Mouse (Mus musculus) B cell, adult 2 months (primary cell): ENCODE measurements around the gene Slco2a1.
A peak's percentile ranks its signal among the peaks of the same experiment; 100 is the strongest.

ENCODE experiments used
- DNase-seq, 2 experiments: peaks; one replicate each; pipeline ENCODE4 v3.0.0; 2022

Slco2a1 gene

GRCm38 (mm10) chr9:102985111-102985510, 3.4 kb upstream of the Slco2a1 start:
- no peak for DNase-seq

- no peak for DNase-seq
Measured at GRCm38 (mm10) chr9:102985939-102986338, 2.6 kb upstream of the Slco2a1 start.

GRCm38 (mm10) chr9:102990306-102991133, 2.0 kb downstream of the Slco2a1 start:
- DNase-seq, result no peak

GRCm38 (mm10) chr9:102991134-102991406, 2.6 kb downstream of the Slco2a1 start:
- no peak for DNase-seq

GRCm38 (mm10) chr9:102992877-102993276, 4.4 kb downstream of the Slco2a1 start:
- DNase-seq, result no peak

GRCm38 (mm10) chr9:102993764-102994163, 5.3 kb downstream of the Slco2a1 start:
- DNase-seq, result no peak

DNA sequence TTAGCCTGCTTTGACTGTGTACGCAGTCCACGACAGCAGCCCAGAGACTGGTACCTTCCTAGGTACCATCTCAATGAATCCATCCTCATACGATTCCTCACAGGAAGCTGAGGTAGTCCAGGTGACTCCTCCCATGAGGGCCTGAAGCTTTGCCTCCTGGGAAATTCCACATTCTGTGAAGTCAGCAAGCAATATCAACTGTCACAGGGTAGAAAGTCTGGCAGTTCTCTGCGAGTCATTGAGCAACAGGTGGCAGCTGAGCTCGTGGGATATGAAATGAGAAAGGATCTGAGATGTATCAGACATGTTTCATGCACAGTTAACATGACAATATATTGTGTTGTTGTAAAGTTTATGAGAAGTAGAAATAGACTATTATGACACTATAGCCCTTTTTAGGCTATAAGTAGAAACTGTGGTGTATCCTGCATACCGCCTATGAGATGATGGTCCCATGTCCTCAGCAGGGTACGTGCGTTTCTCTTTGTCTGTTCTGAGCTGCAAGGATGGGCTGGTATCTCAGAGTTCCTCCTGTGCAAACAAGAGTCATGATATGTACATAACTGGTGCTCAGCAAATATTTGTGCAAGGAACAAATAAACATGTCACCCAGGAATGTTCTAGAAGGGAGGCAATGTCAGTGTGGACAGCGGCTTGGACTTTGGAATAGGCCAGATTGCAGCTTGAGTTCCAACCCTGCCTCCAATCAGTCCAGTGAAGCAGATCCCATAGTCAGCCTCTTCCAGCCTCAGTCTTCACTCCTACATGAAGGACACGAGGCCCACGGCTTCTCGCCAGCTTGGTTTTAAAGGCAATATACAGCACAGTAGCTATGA, 7.5 kb downstream of the Slco2a1 start:
- no peak for DNase-seq

DNA sequence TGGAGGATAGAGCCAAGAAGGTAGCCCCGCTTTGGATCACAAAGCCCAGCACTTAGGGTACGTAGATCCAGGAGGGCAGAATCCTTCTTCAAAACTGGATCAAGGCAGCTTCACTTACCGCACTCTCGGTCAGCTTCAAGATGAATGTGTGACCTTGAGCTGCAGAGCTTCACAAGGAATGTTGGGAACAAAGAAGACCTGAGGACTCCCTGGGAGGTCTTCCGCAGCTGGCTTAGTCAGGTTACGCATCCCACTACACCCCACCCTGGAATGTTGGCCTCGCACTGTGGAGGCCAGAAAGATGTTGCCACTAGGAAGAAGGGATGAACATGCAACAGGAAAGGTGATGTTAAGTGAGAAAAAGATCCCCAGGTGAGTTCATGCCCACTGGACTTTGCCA, 11.9 kb downstream of the Slco2a1 start:
- no peak for DNase-seq

DNA sequence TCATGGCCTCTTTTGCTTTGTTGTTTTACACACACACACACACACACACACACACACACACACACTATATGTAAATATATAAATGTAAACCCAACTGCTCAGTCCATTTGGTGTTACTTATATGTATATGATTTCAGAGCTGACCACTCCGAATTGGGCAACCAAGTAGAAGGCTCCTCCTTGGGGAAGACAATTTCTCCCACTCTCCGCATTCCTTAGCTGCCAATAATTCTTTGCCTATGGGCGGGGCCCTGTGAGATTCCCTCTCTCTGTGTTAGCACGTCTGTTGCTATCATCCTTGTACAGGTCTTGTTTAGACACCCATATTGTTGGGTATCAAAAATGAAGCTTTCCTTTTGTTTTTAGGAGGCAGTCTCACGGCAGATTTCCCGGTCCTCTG, 15.8 kb downstream of the Slco2a1 start:
- no peak for DNase-seq

- DNase-seq, result no peak
Measured at GRCm38 (mm10) chr9:103007699-103008078, 19.2 kb downstream of the Slco2a1 start.

GRCm38 (mm10) chr9:103008079-103008855, 19.8 kb downstream of the Slco2a1 start:
- no peak for DNase-seq

- DNase-seq, result no peak
Measured at GRCm38 (mm10) chr9:103010161-103010560, 21.6 kb downstream of the Slco2a1 start.

GRCm38 (mm10) chr9:103013366-103013765, 24.9 kb downstream of the Slco2a1 start:
- DNase-seq, result peak; percentile 23 to 30

DNA sequence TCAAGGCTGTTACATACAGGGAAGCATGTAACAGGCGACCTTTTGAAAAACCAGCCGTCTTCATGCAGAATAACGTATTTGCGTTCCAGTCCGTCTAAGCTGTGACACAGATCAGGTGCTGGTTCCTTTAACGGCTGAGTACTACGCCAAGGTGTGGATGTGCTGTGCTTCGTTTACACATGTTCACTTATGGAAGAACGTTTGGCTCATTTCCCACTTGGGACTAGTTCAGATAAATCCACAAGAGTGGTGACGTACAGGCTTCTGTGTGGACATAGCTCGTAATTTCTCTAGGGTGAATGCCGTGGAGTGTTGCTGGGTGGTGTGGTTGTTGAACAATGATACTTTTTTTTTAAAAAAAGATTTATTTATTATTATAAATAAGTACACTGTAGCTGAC, 26.2 kb downstream of the Slco2a1 start:
- DNase-seq, result no peak

DNA sequence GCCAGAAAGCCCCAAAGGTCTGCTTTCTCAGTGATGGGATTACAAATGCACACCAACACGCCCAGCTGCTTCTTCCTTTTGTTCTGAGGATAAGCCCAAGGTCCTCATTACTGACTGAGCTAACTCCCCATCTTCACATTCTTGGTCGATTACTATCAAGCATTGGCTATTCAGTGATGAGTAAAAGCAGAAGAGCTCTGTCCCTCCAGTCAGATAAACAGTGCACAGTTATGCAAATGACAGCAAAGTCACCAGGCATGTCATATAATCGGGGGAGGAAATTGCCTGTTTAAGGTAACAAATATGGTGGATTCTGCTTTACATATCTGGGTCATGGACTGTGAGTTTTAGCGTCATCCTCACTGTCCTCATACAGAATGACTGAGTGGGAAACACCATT, 35.6 kb downstream of the Slco2a1 start:
- DNase-seq, result no peak

DNA sequence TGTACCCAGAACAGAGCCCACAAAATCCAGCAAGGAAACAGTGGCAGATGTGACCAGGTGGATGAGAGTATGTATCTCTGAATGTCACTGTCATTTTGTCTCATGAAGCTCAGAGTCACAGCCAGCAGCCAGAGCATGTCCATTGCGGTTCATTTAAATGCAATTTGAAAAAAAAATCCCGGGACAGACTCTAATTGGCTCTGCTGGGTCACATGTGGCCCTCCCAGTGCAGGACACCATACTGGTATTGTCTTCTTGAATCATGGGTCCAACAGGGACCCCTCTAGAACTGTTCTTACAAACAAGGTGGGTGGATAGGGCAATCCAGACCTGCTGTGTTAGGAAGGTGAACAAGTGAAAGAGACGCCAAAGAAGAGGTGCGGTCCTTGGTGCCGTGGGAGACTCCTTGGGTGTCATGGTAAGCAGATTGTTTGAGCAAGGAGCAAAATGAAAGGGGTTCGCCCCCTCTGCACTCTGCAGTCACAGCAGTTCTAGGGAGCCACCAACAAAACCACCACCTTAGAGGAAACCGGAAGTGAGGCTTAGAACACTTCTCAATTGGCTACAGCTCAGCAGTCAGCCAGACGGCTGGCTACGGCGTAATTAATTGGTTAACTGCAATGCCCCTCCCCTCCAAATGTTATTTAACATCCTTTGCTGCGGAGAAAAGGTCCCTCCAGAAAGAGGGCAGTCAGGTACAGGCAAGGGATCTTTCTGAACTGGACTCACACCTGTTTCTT, 38.8 kb downstream of the Slco2a1 start:
- no peak for DNase-seq

- DNase-seq, result no peak
Measured at GRCm38 (mm10) chr9:103029012-103029411, 40.5 kb downstream of the Slco2a1 start.

- no peak for DNase-seq
Measured at GRCm38 (mm10) chr9:103030041-103030440, 41.5 kb downstream of the Slco2a1 start.

DNA sequence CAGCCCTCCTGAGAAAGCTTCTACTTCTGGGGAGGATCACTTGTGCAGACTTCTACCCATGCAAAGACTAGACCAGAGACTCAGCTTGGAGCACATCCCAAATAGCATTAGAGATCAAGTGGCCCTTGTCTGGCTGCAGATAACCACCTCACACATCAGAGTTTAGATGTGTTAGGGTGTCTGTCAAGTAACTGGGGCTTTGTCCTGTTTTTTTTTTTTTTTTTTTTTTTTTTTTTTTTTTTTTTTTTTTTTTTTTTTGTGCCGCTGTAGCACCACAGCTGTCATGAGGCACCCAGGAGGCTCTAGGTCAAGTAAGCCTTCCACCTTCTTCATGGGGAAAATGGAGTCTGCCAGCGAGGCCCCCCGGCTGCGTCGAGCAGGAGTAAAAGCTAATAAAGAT, 42.7 kb downstream of the Slco2a1 start:
- no peak for DNase-seq

DNA sequence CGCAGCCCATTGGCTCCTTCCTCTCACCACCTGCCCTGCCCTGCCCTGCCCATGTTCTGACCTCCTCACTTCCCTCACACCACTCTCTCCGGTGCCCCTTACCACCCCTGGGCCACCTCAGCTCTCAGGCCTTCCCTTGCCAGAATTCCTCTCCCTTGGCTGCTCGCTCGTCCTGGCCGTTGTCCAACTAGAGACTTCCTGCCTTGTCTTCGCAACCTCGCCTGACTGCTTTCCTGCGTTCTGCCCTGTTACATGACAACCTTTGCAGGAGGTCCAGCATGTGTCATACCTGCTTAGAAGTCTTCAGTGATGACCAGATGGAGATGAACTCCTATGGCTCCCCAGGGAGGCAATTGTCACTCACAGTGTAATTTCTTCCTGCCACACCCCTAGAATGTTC, 43.7 kb downstream of the Slco2a1 start:
- DNase-seq, result no peak

GRCm38 (mm10) chr9:103033381-103033780, 44.9 kb downstream of the Slco2a1 start:
- no peak for DNase-seq

DNA sequence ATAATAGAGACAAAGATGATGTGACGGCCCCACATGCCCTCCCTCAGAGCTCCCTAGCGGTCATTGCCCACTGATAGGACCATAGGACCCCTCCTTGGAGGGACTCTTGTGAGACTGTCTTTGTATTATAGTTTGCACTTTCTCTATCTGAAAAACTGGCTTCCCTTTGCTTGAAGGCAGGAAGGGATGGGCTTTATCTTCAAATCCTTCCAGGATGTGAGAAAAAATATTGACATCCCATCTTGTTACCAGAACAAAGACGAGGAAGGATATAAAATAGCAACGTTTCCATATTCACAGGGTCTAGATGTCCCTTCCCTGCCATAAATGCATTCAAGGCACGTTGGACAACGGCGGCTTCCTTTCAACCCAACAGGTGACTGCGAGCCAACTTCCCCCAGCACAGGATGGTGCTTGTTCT, 48.5 kb downstream of the Slco2a1 start:
- DNase-seq, result no peak

GRCm38 (mm10) chr9:103038266-103038665, 49.8 kb downstream of the Slco2a1 start:
- no peak for DNase-seq
